Mouse (Mus musculus) embryonic fibroblast, embryonic 13.5 days (primary cell): ENCODE measurements at regions not wholly inside any gene's neighbourhood (a gene's known extent, or its start where the extent isn't known, plus 50 kb on each side); places are given as distances from the start of the nearest gene placed in this dataset.

Source experiments
- CTCF ChIP-seq: IDR thresholded peaks from 2 replicates; pipeline ENCODE4 v1.5.1; 2011; ENCODE audit warnings: mild to moderate bottlenecking, control low read depth, low read length, moderate library complexity, borderline replicate concordance; ENCODE audit not compliant: insufficient read depth
- POLR2A ChIP-seq: IDR thresholded peaks from 2 replicates; pipeline ENCODE4 v1.6.1; 2011; ENCODE audit warnings: low read depth, mild to moderate bottlenecking, control low read depth, low read length, moderate library complexity

DNA sequence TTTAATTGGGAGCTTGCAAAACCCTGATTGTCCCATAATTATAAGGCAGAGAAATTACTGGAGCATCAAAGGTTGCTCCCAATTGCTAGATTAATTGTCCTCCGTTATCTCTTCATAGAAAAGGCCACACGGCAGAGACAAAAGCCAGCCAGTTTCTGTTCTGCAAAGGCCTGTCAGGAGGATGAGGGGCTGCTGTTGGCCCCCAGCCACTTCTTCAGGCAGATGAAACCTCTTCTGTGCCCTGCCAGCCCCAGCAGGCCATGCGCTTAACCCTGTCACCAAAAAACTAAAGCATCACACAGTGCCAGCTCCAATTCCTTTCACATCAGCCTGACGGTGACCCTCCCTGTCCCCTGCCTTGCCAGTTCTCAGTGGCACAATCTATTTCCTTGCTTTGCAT lies 192.1 kb upstream of the Zmiz1 start:
- TF ChIP-seq CTCF (no peak), POLR2A (no peak)
